Mouse (Mus musculus) embryonic fibroblast, embryonic 13.5 days (primary cell): Measurements from ENCODE around the gene Acvr1. TPM values are rescaled to one million over a fixed set of nuclear protein-coding genes. Genes with fewer than 3 reads are reported as not detected.

ENCODE experiments used
- H3K27ac ChIP-seq: 2 replicates; pipeline ENCODE4 v1.5.1; 2012; ENCODE audit warnings: low read length, control low read depth, inconsistent platforms; ENCODE audit not compliant: insufficient read depth
- H3K4me1 ChIP-seq: 2 replicates; pipeline ENCODE4 v1.6.1; 2011; ENCODE audit warnings: low read length; ENCODE audit not compliant: control insufficient read depth, insufficient read depth
- H3K4me3 ChIP-seq: 2 replicates; pipeline ENCODE4 v1.5.1; 2011; ENCODE audit warnings: mild to moderate bottlenecking, control low read depth, low read length; ENCODE audit not compliant: insufficient read depth
- CTCF ChIP-seq: IDR thresholded peaks from 2 replicates; pipeline ENCODE4 v1.5.1; 2011; ENCODE audit warnings: mild to moderate bottlenecking, control low read depth, low read length, moderate library complexity, borderline replicate concordance; ENCODE audit not compliant: insufficient read depth
- POLR2A ChIP-seq: IDR thresholded peaks from 2 replicates; pipeline ENCODE4 v1.6.1; 2011; ENCODE audit warnings: low read depth, mild to moderate bottlenecking, control low read depth, low read length, moderate library complexity
- polyA plus RNA-seq: library from polyadenylated mRNA; stranded (reverse); fragments of >200 nt; gene quantifications from 2 replicates; pipeline ENCODE4 v1.2.4, GENCODE M21; 2011; ENCODE audit warnings: low read depth; ENCODE audit not compliant: missing spikeins, insufficient read length

The Acvr1 gene
- polyA plus RNA-seq, 1 experiment: 57.1 TPM

- TF ChIP-seq POLR2A: no peak
- no peak for TF ChIP-seq CTCF
- H3K4me3 ChIP-seq: no peak overlapping the region
- H3K27ac ChIP-seq: no peak overlapping the region
- H3K4me1 ChIP-seq: peaks cover 5% of the 10 kb centered on the region
Measured at GRCm38 (mm10) chr2:58350657-58351056, 216.3 kb downstream of the Acvr1 start.

Other genes starting within 250 kb of the Acvr1 start
- 0.26 TPM in 1 of 2 replicates, not detected in the other for gene Acvr1c, start 209.3 kb downstream of the Acvr1 start, polyA plus RNA-seq
- not detected in 2 replicates for gene Gm17409, start 97.0 kb downstream of the Acvr1 start, polyA plus RNA-seq
- gene Upp2, start 141 bp upstream of the Acvr1 start, polyA plus RNA-seq: 4.1 and 6.2 TPM in 2 replicates